Mouse (Mus musculus): Measurements from ENCODE around the gene Cd300ld3.

Gene Cd300ld3

GRCm38 (mm10) chr11:115048259-115048658, at the start of gene Cd300ld3:
TSS of gene Cd300ld3 (minus strand) at chr11:115048409.
- DNase-seq (ENCODE audit: low read depth, low spot score): no peak

DNA sequence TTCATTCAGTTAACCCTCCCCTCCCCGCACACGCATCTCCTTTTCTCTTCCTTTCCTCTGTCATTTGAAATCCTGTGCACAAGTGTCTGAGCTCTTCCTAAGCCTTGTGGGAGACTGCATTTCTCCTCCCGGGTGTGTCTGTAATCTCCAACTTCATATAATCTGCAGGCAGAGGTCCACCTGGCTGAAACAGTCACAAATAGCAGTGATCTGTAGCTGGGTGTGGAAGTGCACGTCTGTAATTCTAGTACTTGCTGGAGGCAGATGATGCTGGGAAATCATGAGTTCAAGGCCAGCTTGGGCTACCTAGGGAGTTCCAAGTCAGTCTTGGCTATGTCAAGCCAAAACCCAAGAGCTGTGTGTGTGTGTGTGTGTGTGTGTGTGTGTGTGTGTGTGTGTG, 43.9 kb upstream of the Cd300ld3 start:
- no peak for DNase-seq (ENCODE audit: low read depth, low spot score)

DNA sequence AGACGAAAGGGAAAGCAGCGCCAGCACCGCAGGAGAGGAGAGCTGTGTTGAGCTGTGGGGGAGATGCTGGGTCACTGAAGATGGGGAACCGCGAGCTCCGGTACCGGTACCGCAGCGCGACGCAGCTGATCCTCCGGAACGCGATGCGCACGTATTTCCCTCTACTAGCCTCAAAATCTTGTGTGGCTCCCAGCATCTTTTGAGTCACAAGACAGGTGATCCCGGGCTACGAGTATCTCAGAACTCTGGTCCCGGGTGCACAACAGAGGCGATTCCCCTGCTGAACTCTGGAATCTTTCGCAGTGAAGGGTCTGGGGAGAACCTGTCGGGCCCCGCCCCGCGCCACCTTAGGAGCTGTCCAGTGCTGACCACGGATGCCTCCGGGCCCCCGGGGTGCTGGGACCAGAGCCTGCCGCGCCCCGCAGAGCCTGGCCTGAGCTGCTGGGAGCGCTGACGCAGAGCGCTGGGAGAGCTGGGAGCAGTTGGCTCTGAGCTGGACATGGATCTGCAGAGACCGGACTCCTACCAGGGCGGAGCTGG, 43.2 kb upstream of the Cd300ld3 start, which contains the start of gene Rab37:
TSS of gene Rab37 (plus strand) at position 70 of the 540 bp plus-strand sequence.
- DNase-seq (ENCODE audit: low read depth, low spot score): no peak

GRCm38 (mm10) chr11:115089853-115090252, 41.6 kb upstream of the Cd300ld3 start:
- DNase-seq (ENCODE audit: low read depth, low spot score): no peak

DNA sequence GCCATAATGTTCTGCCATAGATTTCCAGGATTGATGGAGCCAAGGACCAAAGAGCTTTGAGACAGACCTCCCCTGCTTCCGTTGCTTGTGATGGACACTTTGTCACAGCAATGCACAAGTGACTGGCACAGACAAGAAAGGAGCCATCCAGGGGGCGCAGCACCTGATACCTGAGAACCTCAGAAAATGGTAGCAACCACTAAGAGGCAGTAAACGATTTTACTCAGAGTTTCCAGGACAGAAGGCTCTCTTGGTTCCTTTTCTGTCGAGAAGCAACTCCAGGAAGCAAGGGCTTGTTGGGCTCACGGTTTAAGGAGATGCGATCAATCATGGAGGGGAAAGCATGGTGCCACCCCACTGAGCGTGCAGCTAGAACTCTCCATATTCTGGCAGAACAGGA, 38.0 kb upstream of the Cd300ld3 start:
- no peak for DNase-seq (ENCODE audit: low read depth, low spot score)

DNA sequence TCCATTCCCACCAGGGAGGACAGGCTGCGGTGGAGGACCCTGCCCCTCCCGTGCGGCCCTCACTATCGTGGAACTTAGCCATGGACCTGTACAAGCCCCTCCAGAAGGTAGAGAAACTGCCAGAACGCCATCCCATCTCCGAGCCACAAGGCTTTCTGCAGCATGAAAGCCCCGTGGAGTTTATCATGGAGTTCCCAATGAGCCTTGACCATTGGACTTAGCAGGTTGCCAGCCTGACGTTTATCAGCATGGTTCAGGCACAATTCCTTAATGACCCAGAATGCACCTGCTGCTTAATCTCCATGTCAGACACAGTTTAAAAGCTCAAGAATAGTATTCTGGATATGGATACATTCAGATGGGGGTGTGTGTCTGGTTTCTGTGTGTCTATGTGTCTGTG, 36.9 kb upstream of the Cd300ld3 start:
- no peak for DNase-seq (ENCODE audit: low read depth, low spot score)

- DNase-seq (ENCODE audit: low read depth, low spot score): no peak
Measured at GRCm38 (mm10) chr11:115084595-115084994, 36.4 kb upstream of the Cd300ld3 start.

DNA sequence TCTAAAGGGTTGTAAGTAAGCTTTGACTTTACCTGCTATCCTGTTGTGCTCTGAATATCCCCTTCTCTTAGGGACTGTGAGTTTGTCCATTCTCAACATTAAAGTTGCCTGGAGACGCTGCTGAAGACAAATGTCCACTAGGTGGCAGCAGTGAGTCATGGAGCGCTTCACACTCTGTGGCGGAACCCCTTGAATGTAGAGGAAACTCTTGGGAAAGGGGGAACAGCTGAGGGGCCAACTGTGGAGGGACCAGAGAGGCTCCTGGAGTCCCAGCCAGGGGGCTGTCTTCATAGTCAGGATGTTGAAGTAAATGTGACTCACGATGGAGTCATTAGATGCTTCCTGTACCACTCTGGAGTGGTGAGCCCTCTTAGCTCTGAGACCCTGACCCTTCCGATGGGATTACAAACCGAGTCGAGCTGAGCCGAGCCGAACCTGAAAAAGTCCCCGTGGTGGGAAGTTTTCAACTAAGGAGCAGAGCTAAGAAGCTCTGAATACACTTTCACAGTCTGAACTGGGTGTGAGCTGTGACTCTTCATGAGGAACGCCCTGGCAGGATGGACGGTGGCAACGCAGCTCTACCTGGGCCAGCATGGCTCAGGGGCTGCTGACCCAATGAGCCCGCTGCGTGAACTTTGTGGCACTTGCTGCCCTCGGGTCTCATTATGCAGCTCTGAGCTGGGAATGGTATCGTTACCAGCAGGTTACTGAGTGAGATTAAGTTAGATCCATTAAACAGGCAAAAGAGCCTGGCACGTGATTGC, 35.3 kb upstream of the Cd300ld3 start:
- peak; percentile 71 for DNase-seq (ENCODE audit: low read depth, low spot score)

DNA sequence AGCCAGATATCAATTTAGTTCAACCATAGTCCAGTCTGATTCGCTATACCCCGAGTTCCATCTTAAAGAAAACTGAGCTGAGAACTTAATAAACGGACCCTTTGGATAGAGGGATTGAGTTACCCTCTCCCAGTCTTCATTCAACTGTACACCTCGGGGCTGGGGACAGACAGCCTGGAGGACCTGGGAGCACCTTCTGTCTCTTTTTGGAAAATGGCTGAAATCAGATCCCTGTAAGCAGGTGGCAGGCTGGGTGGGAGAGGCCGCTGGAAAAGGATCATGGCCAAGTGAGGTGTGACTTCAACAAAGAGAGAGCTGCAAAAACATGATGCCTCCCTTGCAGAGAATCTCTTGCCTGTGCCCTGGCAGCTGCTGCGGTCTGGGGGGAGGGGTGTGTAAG, 34.0 kb upstream of the Cd300ld3 start:
- no peak for DNase-seq (ENCODE audit: low read depth, low spot score)

GRCm38 (mm10) chr11:115081373-115081772, 33.2 kb upstream of the Cd300ld3 start:
- DNase-seq (ENCODE audit: low read depth, low spot score): no peak

- DNase-seq (ENCODE audit: low read depth, low spot score): peak; percentile 60
Measured at GRCm38 (mm10) chr11:115080886-115081285, 32.7 kb upstream of the Cd300ld3 start.

DNA sequence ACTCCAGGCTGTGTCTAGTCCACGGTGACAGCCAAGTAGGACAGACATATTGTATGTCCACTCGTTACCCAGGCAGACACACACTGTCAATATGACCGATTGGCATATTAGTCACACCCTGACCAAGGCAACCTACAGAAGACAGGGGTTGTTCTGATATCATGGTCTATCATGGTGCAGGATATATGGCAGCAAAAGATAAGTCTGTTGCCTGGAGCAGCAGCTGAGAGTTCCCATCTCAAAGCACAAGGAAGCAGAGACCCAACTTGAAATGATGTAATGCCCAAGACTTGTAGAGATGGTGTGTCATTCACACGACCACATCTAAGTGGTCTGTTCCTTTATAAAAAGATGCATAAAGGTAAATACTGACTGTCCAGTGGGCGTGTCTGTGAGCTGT, 30.5 kb upstream of the Cd300ld3 start:
- no peak for DNase-seq (ENCODE audit: low read depth, low spot score)

GRCm38 (mm10) chr11:115077436-115077835, 29.2 kb upstream of the Cd300ld3 start:
- no peak for DNase-seq (ENCODE audit: low read depth, low spot score)

- DNase-seq (ENCODE audit: low read depth, low spot score): no peak
Measured at GRCm38 (mm10) chr11:115075859-115076258, 27.6 kb upstream of the Cd300ld3 start.

- no peak for DNase-seq (ENCODE audit: low read depth, low spot score)
Measured at GRCm38 (mm10) chr11:115075407-115075806, 27.2 kb upstream of the Cd300ld3 start.

- no peak for DNase-seq (ENCODE audit: low read depth, low spot score)
Measured at GRCm38 (mm10) chr11:115073002-115073401, 24.8 kb upstream of the Cd300ld3 start.

- no peak for DNase-seq (ENCODE audit: low read depth, low spot score)
Measured at GRCm38 (mm10) chr11:115071631-115072294, 23.6 kb upstream of the Cd300ld3 start.

- DNase-seq (ENCODE audit: low read depth, low spot score): no peak
Measured at GRCm38 (mm10) chr11:115071015-115071551, 22.9 kb upstream of the Cd300ld3 start.

DNA sequence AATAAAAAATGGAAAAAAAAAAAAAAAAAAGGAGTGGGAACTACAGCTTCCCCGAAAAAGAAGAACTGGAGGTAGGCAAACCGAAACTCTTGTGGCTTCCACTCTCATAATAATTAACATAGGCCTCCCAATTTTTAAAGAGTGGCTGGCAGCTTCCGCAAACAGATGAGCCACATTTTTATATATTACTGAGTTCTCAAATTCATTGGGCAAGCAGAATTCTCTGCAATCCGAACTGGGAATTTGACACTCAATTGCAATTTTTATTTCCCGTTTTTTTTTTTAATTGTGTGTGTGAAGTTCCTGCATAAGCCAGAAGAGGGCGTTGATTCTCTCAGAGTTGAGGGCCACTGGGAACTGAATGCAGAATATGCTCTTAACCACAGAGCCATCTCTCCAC, 18.6 kb upstream of the Cd300ld3 start:
- DNase-seq (ENCODE audit: low read depth, low spot score): no peak

- DNase-seq (ENCODE audit: low read depth, low spot score): no peak
Measured at GRCm38 (mm10) chr11:115062077-115062476, 13.9 kb upstream of the Cd300ld3 start, which contains the start of gene Cd300e. TSS of gene Cd300e (minus strand) at chr11:115062177.

- no peak for DNase-seq (ENCODE audit: low read depth, low spot score)
Measured at GRCm38 (mm10) chr11:115059797-115060196, 11.6 kb upstream of the Cd300ld3 start.

GRCm38 (mm10) chr11:115058701-115059100, 10.5 kb upstream of the Cd300ld3 start:
- no peak for DNase-seq (ENCODE audit: low read depth, low spot score)

All from retina, postnatal 7 days (tissue).